Mouse (Mus musculus) hindbrain, embryonic 10.5 days (tissue): ENCODE results near the gene Tbx21. TPM values are rescaled to one million over a fixed set of nuclear protein-coding genes. Genes with fewer than 3 reads are reported as not detected.

Experiments used
- DNase-seq: peaks from one replicate; pipeline ENCODE4 v3.0.0-alpha.2; 2017; ENCODE audit warnings: low spot score
- H3K27ac ChIP-seq: fragments of 300-500 bp; sonication (generic); 2 replicates; pipeline ENCODE4 v1.5.1; 2016; ENCODE audit warnings: mild to moderate bottlenecking, moderate library complexity
- H3K27me3 ChIP-seq: fragments of 300-500 bp; sonication (generic); 2 replicates; pipeline ENCODE4 v1.6.1; 2016; ENCODE audit warnings: mild to moderate bottlenecking; ENCODE audit not compliant: poor library complexity, insufficient read depth, severe bottlenecking
- H3K36me3 ChIP-seq: fragments of 300-500 bp; sonication (generic); 2 replicates; pipeline ENCODE4 v1.6.1; 2016; ENCODE audit warnings: mild to moderate bottlenecking, moderate library complexity
- H3K4me1 ChIP-seq: fragments of 300-500 bp; sonication (generic); replicated peaks from 2 replicates; pipeline ENCODE4 v1.6.1; 2016; ENCODE audit warnings: mild to moderate bottlenecking
- H3K4me3 ChIP-seq: fragments of 300-500 bp; sonication (generic); 2 replicates; pipeline ENCODE4 v1.5.1; 2016; ENCODE audit warnings: mild to moderate bottlenecking, moderate library complexity
- H3K9me3 ChIP-seq: fragments of 300-500 bp; sonication (generic); 2 replicates; pipeline ENCODE4 v1.6.1; 2016; ENCODE audit warnings: mild to moderate bottlenecking, moderate library complexity
- WGBS: fragments of 180-500 bp; shearing (Covaris S2); methylation state at CpG from one replicate; pipeline ENCODE4 v1.1.7; 2016; 5-methylcytosine and 5-hydroxymethylcytosine counted together
- polyA plus RNA-seq: library from polyadenylated mRNA; unstranded; fragments of >200 nt; fragmentation: Nextera tagmentation; extraction: Ambion mirVana; gene quantifications from 2 replicates; pipeline ENCODE4 v1.2.1, GENCODE M21; 2016

Tbx21 gene
- polyA plus RNA-seq, 1 experiment from 2014 or later, result 0.29 TPM

GRCm38 (mm10) chr11:97145951-97146350, 30.8 kb upstream of the Tbx21 start:
- 79% methylated on average over 9 of the region's 9 CpGs for WGBS
- Histone ChIP-seq H3K27ac (no peak overlapping the region), H3K4me1 (peaks cover 51% of the 10 kb centered on the region), H3K36me3 (peaks cover 45% of the 10 kb centered on the region), H3K9me3 (no peaks in the 10 kb centered on the region), H3K27me3 (peaks cover 48% of the 10 kb centered on the region), H3K4me3 (no peak overlapping the region)
- DNase-seq, result no peak

- DNase-seq, result no peak
- Histone ChIP-seq H3K27me3 (peaks cover 54% of the 10 kb centered on the region), H3K4me3 (no peak overlapping the region)
Measured at GRCm38 (mm10) chr11:97145320-97145719, 30.2 kb upstream of the Tbx21 start.

DNA sequence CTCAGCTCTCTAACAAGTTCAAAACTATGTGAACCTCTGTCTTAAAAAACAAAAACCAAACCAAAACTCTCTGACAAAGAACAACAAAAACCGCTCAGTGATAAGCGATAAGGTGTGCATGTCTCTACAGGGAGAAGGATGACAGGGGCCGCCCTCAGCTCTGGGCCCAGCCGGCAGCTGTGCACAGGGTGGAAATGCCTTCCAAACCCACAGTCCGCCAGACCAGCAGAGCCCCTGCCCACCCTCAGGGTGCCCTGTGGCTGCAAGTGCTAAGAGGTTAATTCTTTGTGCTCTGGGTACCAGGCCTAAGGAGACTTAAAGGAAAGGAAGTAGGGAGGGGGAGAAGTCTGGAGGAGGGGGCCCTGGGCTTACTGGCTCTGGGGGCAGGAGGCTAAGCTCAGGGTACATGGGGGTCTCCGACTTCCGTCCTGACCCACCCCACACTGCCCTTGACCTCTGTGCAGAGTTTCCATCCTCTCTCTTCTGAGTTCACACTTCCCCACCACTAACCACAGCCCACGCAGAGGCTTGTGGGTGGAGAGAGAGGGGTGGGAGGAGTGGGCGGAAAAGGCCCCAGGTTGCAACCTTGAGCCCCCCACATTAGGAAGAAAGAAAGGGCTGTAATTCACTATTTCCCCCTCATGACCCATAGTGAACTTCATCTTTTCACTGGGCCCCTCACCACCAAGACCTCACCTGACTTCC, 28.2 kb upstream of the Tbx21 start:
- Histone ChIP-seq H3K4me3 (no peak overlapping the region), H3K9me3 (no peaks in the 10 kb centered on the region), H3K27ac (no peak overlapping the region), H3K27me3 (peaks cover 55% of the 10 kb centered on the region), H3K36me3 (peaks cover 40% of the 10 kb centered on the region), H3K4me1 (peaks cover 40% of the 10 kb centered on the region)
- WGBS, result 84% methylated on average over 9 of the region's 9 CpGs
- no peak for DNase-seq

More at GRCm38 (mm10) chr11:97145320-97145719, 30.2 kb upstream of the Tbx21 start:
- Histone ChIP-seq H3K27ac (no peak overlapping the region), H3K4me1 (peaks cover 45% of the 10 kb centered on the region), H3K9me3 (no peaks in the 10 kb centered on the region), H3K36me3 (peaks cover 43% of the 10 kb centered on the region)
- WGBS, result 82% methylated on average over 2 of the region's 2 CpGs

DNA sequence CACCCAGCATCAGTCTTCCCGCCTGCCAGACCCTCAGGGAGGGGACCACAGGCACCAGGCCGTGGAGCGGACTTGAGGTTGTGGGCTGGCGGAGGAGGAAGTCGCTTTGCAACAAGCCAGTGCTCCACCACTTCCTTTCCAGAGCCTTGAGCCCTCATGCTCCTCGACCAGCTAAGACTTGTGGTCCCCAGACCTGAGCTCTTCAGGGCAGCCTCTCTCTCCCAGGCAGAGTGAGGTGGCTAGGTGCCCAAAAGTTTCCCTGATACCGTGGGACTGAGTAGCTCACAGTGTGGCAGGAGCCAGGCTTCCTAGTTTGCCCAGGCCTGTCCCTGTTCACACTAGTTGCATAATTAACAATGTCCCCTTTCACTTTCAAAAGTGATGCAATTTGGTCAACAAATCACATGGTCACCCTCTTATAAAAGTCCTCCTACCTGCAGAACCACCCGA, 27.1 kb upstream of the Tbx21 start:
- Histone ChIP-seq H3K27me3 (peaks cover 55% of the 10 kb centered on the region), H3K27ac (no peak overlapping the region), H3K4me1 (peaks cover 48% of the 10 kb centered on the region), H3K4me3 (no peak overlapping the region), H3K36me3 (peaks cover 33% of the 10 kb centered on the region), H3K9me3 (no peaks in the 10 kb centered on the region)
- WGBS, result 75% methylated on average over 8 of the region's 8 CpGs
- DNase-seq, result no peak

GRCm38 (mm10) chr11:97140811-97141210, 25.7 kb upstream of the Tbx21 start:
- 85% methylated on average over 4 of the region's 4 CpGs for WGBS
- H3K27me3 ChIP-seq, result peaks cover 64% of the 10 kb centered on the region
- no peak for DNase-seq

DNA sequence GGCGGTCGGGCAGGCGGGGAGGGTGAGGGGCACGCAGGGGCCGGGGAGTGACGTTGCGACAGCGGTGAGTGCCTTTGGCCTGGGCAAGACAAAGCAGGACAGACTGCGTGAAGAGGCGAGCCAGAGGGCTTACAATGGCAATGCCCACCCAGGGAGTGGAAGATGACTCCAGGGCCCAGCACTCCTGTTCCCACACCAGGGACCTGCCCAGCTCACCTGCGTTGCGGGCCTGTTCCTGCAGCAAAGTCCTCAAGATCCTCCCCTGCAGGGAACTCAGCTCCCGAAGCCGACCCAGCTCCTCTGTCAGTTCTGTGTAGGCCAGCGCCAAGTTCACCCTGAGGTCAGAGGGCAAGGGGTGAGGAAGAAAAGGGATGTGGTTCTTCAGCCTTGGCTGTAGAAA, 24.1 kb upstream of the Tbx21 start:
- H3K4me1 ChIP-seq, result peaks cover 38% of the 10 kb centered on the region
- peak overlapping the region; percentile 83 for H3K27ac ChIP-seq
- WGBS, result 5% methylated on average over 15 of the region's 15 CpGs
- peaks cover 78% of the 10 kb centered on the region for H3K27me3 ChIP-seq
- no peak for DNase-seq
- H3K36me3 ChIP-seq, result peaks cover 18% of the 10 kb centered on the region; the same call in 1 of the 2 replicates
- H3K4me3 ChIP-seq, result peak overlapping the region; percentile 63
- H3K9me3 ChIP-seq, result no peaks in the 10 kb centered on the region

More at GRCm38 (mm10) chr11:97140811-97141210, 25.7 kb upstream of the Tbx21 start:
- Histone ChIP-seq H3K36me3 (peaks cover 26% of the 10 kb centered on the region), H3K4me3 (no peak overlapping the region), H3K27ac (no peak overlapping the region), H3K4me1 (peaks cover 45% of the 10 kb centered on the region), H3K9me3 (no peaks in the 10 kb centered on the region)

- 3% methylated on average over 69 of the region's 69 CpGs for WGBS
- Histone ChIP-seq H3K4me1 (peaks cover 41% of the 10 kb centered on the region), H3K27me3 (peaks cover 83% of the 10 kb centered on the region), H3K4me3 (peak overlapping the region; percentile 63), H3K36me3 (peaks cover 18% of the 10 kb centered on the region; the same call in 1 of the 2 replicates), H3K9me3 (no peaks in the 10 kb centered on the region), H3K27ac (peak overlapping the region; percentile 83)
- peak; percentile 47 for DNase-seq
Measured at GRCm38 (mm10) chr11:97138554-97139226, 23.6 kb upstream of the Tbx21 start.

DNA sequence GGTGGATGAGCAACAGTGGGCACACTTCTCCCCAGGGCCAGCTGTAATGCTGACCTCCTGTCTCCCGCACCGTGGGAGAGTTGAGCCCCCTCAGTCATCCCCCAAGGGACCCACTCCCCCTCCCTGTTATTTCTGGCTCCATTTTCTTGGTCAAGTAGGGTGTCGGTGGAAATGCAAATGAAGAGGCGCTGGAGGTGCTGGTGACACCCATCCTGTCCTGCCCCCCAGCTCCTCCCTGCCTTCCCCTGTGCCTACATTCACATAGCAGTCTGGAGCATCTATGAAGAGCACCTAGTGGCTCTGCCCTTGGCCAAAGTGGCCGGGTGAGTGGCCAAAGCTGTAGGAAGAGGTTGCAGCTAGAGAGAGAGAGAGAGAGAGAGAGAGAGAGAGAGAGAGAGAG, 18.1 kb upstream of the Tbx21 start:
- WGBS, result 70% methylated on average over 5 of the region's 5 CpGs
- Histone ChIP-seq H3K36me3 (0 out of 2 replicates have a peak, but pooled peaks cover 2% of the 10 kb centered on the region), H3K4me3 (no peak overlapping the region), H3K9me3 (no peaks in the 10 kb centered on the region), H3K4me1 (peaks cover 39% of the 10 kb centered on the region), H3K27me3 (peaks cover 96% of the 10 kb centered on the region), H3K27ac (no peak overlapping the region)
- DNase-seq, result no peak

- WGBS, result 21% methylated on average over 6 of the region's 6 CpGs
- H3K27me3 ChIP-seq, result peaks cover 96% of the 10 kb centered on the region
- H3K4me3 ChIP-seq, result no peak overlapping the region
- no peak overlapping the region for H3K27ac ChIP-seq
- H3K9me3 ChIP-seq, result no peaks in the 10 kb centered on the region
- DNase-seq, result no peak
- H3K36me3 ChIP-seq, result no peaks in the 10 kb centered on the region
- H3K4me1 ChIP-seq, result peaks cover 39% of the 10 kb centered on the region
Measured at GRCm38 (mm10) chr11:97132185-97132584, 17.1 kb upstream of the Tbx21 start.

- Histone ChIP-seq H3K4me3 (no peak overlapping the region), H3K27ac (no peak overlapping the region), H3K27me3 (peaks cover 95% of the 10 kb centered on the region), H3K9me3 (no peaks in the 10 kb centered on the region), H3K36me3 (no peaks in the 10 kb centered on the region), H3K4me1 (peaks cover 41% of the 10 kb centered on the region)
- no peak for DNase-seq
- WGBS, result 92% methylated on average over 2 of the region's 2 CpGs
Measured at GRCm38 (mm10) chr11:97131683-97132082, 16.6 kb upstream of the Tbx21 start.

DNA sequence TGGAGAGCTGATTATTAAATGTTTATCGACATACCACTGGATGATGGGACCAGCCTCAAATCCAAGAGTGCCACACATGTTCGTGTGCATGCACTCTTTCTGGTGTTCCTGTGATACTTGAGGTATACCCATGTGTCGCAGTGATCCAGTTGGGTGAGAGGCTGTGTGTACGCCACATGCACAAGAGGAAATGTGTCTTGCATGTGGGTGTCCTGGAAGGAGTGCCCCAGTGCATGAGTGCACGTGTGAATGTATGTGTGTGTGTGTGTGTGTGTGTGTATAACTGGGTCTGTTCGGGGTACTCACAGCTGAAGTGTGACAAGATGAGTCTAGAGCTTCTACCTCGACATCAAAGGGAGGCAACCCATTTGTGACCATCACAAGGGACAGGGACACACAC, 15.2 kb upstream of the Tbx21 start:
- WGBS, result 84% methylated on average over 7 of the region's 7 CpGs
- no peak overlapping the region for H3K4me3 ChIP-seq

DNA sequence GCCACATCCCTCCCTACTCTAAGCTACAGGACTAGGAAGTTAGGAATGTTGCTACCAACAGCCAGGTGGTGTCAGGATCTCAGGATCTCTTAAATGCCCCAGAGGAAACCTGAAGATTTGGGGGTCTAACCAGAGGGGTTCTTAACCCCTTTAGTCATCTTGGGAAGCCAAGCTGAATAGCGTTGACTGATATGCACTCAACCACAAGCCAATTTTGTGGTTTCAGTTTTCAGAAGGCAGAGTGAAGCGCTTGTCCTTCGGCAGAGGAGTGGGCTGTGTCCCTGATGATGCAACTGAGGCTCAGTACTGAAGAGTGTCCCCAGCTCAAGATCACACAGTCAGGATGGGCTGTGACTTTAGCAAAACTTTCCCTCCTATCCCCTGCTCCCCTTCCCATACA, 13.8 kb upstream of the Tbx21 start:
- WGBS, result 66% methylated on average over 3 of the region's 3 CpGs
- Histone ChIP-seq H3K27me3 (peaks cover 95% of the 10 kb centered on the region), H3K9me3 (no peaks in the 10 kb centered on the region), H3K27ac (no peak overlapping the region), H3K4me1 (peaks cover 56% of the 10 kb centered on the region), H3K36me3 (no peaks in the 10 kb centered on the region), H3K4me3 (no peak overlapping the region)
- DNase-seq, result no peak

More for the DNA sequence above, 15.2 kb upstream of the Tbx21 start:
- Histone ChIP-seq H3K36me3 (no peaks in the 10 kb centered on the region), H3K9me3 (no peaks in the 10 kb centered on the region), H3K27me3 (peaks cover 97% of the 10 kb centered on the region), H3K27ac (no peak overlapping the region), H3K4me1 (peaks cover 49% of the 10 kb centered on the region)
- no peak for DNase-seq
